Mouse (Mus musculus) hindbrain, embryonic 11.5 days (tissue): ENCODE measurements around the gene Arhgap45. TPM values are rescaled to one million over a fixed set of nuclear protein-coding genes. Genes with fewer than 3 reads are reported as not detected.

ENCODE experiments used
- ATAC-seq: fragments of 200-750 bp; cut with Nextera tagmentation; 2 replicates; pipeline ENCODE4 v1.8.0; 2017; ENCODE audit warnings: mild to moderate bottlenecking, moderate TSS enrichment, moderate library complexity; ENCODE audit not compliant: low FRiP score
- DNase-seq: peaks from one replicate; pipeline ENCODE4 v3.0.0-alpha.2; 2015; ENCODE audit warnings: low spot score
- H3K27ac ChIP-seq: fragments of 300-500 bp; sonication (generic); 2 replicates; pipeline ENCODE4 v1.5.1; 2014; ENCODE audit warnings: mild to moderate bottlenecking, low read depth, low read length
- H3K27me3 ChIP-seq: fragments of 300-500 bp; sonication (generic); 2 replicates; pipeline ENCODE4 v1.6.1; 2014; ENCODE audit warnings: mild to moderate bottlenecking, low read length, moderate library complexity, mixed read lengths; ENCODE audit not compliant: control insufficient read depth, insufficient read depth
- H3K36me3 ChIP-seq: fragments of 300-500 bp; sonication (generic); 2 replicates; pipeline ENCODE4 v1.6.1; 2014; ENCODE audit warnings: mild to moderate bottlenecking, low read length, moderate library complexity, mixed read lengths; ENCODE audit not compliant: control insufficient read depth, insufficient read depth
- H3K4me1 ChIP-seq: fragments of 300-500 bp; sonication (generic); replicated peaks from 2 replicates; pipeline ENCODE4 v1.6.1; 2014; ENCODE audit warnings: low read length, mixed read lengths; ENCODE audit not compliant: control insufficient read depth, insufficient read depth
- H3K4me2 ChIP-seq: fragments of 300-500 bp; sonication (generic); replicated peaks from 2 replicates; pipeline ENCODE4 v1.6.1; 2014; ENCODE audit warnings: mild to moderate bottlenecking, low read depth, low read length
- H3K4me3 ChIP-seq: fragments of 300-500 bp; sonication (generic); 2 replicates; pipeline ENCODE4 v1.5.1; 2014; ENCODE audit warnings: low read depth, low read length
- H3K9ac ChIP-seq: fragments of 300-500 bp; sonication (generic); 2 replicates; pipeline ENCODE4 v1.6.1; 2014; ENCODE audit warnings: low read depth, low read length
- H3K9me3 ChIP-seq: fragments of 300-500 bp; sonication (generic); 2 replicates; pipeline ENCODE4 v1.6.1; 2016; ENCODE audit warnings: low read length; ENCODE audit not compliant: control insufficient read depth
- WGBS: fragments of 180-500 bp; shearing (Covaris S2); extraction: QIAGEN DNeasy Blood & Tissue Kit; methylation state at CpG from one replicate; pipeline ENCODE4 v1.1.7; 2014; 5-methylcytosine and 5-hydroxymethylcytosine counted together
- polyA plus RNA-seq: library from polyadenylated mRNA; unstranded; fragments of >200 nt; fragmentation: Nextera tagmentation; extraction: Ambion mirVana; gene quantifications from 2 replicates; pipeline ENCODE4 v1.2.1, GENCODE M21; 2014

The Arhgap45 gene
- polyA plus RNA-seq, 1 experiment from 2014 or later, result 4.1 TPM

GRCm38 (mm10) chr10:79997819-79998218 lies 18.6 kb upstream of the Arhgap45 start:
- H3K4me3 ChIP-seq, result peak overlapping the region; percentile 46
- DNase-seq, result no peak
- peak; percentile 26 for ATAC-seq
- peaks cover 4% of the 10 kb centered on the region for H3K4me1 ChIP-seq
- no peaks in the 10 kb centered on the region for H3K9me3 ChIP-seq
- H3K36me3 ChIP-seq, result no peaks in the 10 kb centered on the region
- peak overlapping the region; percentile 66 for H3K4me2 ChIP-seq
- WGBS, result 12% methylated on average over 15 of the region's 15 CpGs
- H3K9ac ChIP-seq, result peak overlapping the region; percentile 45; the same call in 1 of the 2 replicates
- H3K27ac ChIP-seq, result peak overlapping the region; percentile 58
- H3K27me3 ChIP-seq, result peaks cover 19% of the 10 kb centered on the region

GRCm38 (mm10) chr10:80001945-80002344 lies 14.5 kb upstream of the Arhgap45 start:
- Histone ChIP-seq H3K9me3 (no peaks in the 10 kb centered on the region), H3K4me2 (no peak overlapping the region), H3K9ac (no peak overlapping the region), H3K27me3 (peaks cover 26% of the 10 kb centered on the region), H3K4me3 (no peak overlapping the region), H3K27ac (no peak overlapping the region), H3K4me1 (peaks cover 4% of the 10 kb centered on the region), H3K36me3 (no peaks in the 10 kb centered on the region)
- DNase-seq (no peak), ATAC-seq (no peak)
- WGBS, result 66% methylated on average over 9 of the region's 9 CpGs

- no peak overlapping the region for H3K27ac ChIP-seq
- no peak overlapping the region for H3K4me2 ChIP-seq
- peaks cover 26% of the 10 kb centered on the region for H3K27me3 ChIP-seq
- ATAC-seq, result no peak
- no peak overlapping the region for H3K4me3 ChIP-seq
- DNase-seq, result no peak
- H3K9ac ChIP-seq, result no peak overlapping the region
- H3K4me1 ChIP-seq, result peaks cover 4% of the 10 kb centered on the region
- H3K36me3 ChIP-seq, result no peaks in the 10 kb centered on the region
- H3K9me3 ChIP-seq, result no peaks in the 10 kb centered on the region
- WGBS, result 20% methylated on average over 21 of the region's 21 CpGs
Measured at GRCm38 (mm10) chr10:80002829-80003228, 13.6 kb upstream of the Arhgap45 start.

GRCm38 (mm10) chr10:80003374-80004232 lies 12.8 kb upstream of the Arhgap45 start:
- H3K9me3 ChIP-seq, result no peaks in the 10 kb centered on the region
- no peak overlapping the region for H3K4me3 ChIP-seq
- ATAC-seq, result no peak
- 0 out of 2 replicates have a peak, but pooled peaks cover 3% of the 10 kb centered on the region for H3K36me3 ChIP-seq
- no peak overlapping the region for H3K27ac ChIP-seq
- H3K4me1 ChIP-seq, result 0 out of 2 replicates have a peak, but pooled peaks cover 2% of the 10 kb centered on the region
- H3K9ac ChIP-seq, result no peak overlapping the region
- H3K4me2 ChIP-seq, result no peak overlapping the region
- H3K27me3 ChIP-seq, result peaks cover 26% of the 10 kb centered on the region
- WGBS, result 60% methylated on average over 9 of the region's 9 CpGs
- DNase-seq, result no peak

GRCm38 (mm10) chr10:80004233-80004705 lies 12.2 kb upstream of the Arhgap45 start:
- Histone ChIP-seq H3K36me3 (0 out of 2 replicates have a peak, but pooled peaks cover 3% of the 10 kb centered on the region), H3K4me2 (no peak overlapping the region), H3K4me1 (0 out of 2 replicates have a peak, but pooled peaks cover 2% of the 10 kb centered on the region), H3K9ac (no peak overlapping the region), H3K4me3 (no peak overlapping the region), H3K27ac (no peak overlapping the region), H3K27me3 (peaks cover 26% of the 10 kb centered on the region), H3K9me3 (no peaks in the 10 kb centered on the region)
- 96% methylated on average over 8 of the region's 8 CpGs for WGBS
- DNase-seq, result no peak
- ATAC-seq, result no peak

- Histone ChIP-seq H3K9ac (no peak overlapping the region), H3K4me2 (no peak overlapping the region), H3K4me3 (no peak overlapping the region), H3K4me1 (no peaks in the 10 kb centered on the region), H3K27ac (no peak overlapping the region), H3K27me3 (peaks cover 37% of the 10 kb centered on the region), H3K36me3 (0 out of 2 replicates have a peak, but pooled peaks cover 3% of the 10 kb centered on the region), H3K9me3 (peaks cover 3% of the 10 kb centered on the region; the same call in 1 of the 2 replicates)
- ATAC-seq, result no peak
- DNase-seq, result no peak
- 87% methylated on average over 6 of the region's 6 CpGs for WGBS
Measured at GRCm38 (mm10) chr10:80011740-80012139, 4.7 kb upstream of the Arhgap45 start.

- Histone ChIP-seq H3K36me3 (no peaks in the 10 kb centered on the region), H3K27ac (no peak overlapping the region), H3K4me1 (no peaks in the 10 kb centered on the region; the same call in 1 of the 2 replicates), H3K4me3 (no peak overlapping the region), H3K27me3 (peaks cover 37% of the 10 kb centered on the region), H3K9me3 (peaks cover 3% of the 10 kb centered on the region; the same call in 1 of the 2 replicates), H3K4me2 (no peak overlapping the region), H3K9ac (no peak overlapping the region)
- WGBS, result 24% methylated on average over 25 of the region's 25 CpGs
- no peak for ATAC-seq
- no peak for DNase-seq
Measured at GRCm38 (mm10) chr10:80013609-80014008, 2.8 kb upstream of the Arhgap45 start.

GRCm38 (mm10) chr10:80014484-80015290 lies 1.8 kb upstream of the Arhgap45 start:
- no peak overlapping the region for H3K27ac ChIP-seq
- peaks cover 45% of the 10 kb centered on the region for H3K27me3 ChIP-seq
- H3K4me3 ChIP-seq, result no peak overlapping the region
- no peaks in the 10 kb centered on the region for H3K36me3 ChIP-seq
- WGBS, result 20% methylated on average over 28 of the region's 28 CpGs
- no peak overlapping the region for H3K4me2 ChIP-seq
- peaks cover 3% of the 10 kb centered on the region; the same call in 1 of the 2 replicates for H3K9me3 ChIP-seq
- ATAC-seq (no peak), DNase-seq (no peak)
- no peak overlapping the region for H3K9ac ChIP-seq
- H3K4me1 ChIP-seq, result peaks cover 9% of the 10 kb centered on the region; the same call in 1 of the 2 replicates
